Mouse (Mus musculus): ENCODE data around the gene AI854703. TPM values are rescaled to one million over a fixed set of nuclear protein-coding genes. Genes with fewer than 3 reads are reported as not detected.

The AI854703 gene
- polyA plus RNA-seq, 1 experiment, result not detected

DNA sequence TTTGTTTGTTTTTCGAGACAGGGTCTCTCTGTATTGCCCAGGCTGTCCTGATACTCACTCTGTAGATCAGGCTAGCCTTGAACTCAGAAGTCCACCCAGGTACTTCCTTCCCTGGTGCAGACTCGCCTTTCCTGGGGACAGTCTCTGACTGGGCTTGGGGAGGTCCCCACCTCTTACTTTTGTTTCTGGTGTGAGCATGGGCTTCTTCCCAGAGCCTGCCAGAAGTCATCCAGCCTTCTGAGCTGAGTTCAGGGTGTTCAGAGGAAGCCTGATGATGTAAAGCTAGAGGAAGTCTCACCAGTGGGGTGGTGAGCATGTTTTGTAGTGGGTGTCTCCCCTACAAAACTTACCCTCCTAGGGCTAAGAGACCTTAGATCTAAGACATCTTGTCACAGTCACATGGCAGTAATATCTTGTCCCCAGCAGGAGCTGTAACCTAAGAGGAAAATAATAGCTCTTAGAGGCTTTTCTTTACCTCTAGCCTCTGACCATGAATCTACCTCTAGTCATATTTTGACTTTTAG, 42.9 kb downstream of the AI854703 start:
- H3K4me1 ChIP-seq (ENCODE audit: control insufficient read depth, insufficient read depth, low read length), result peaks cover 2% of the 10 kb centered on the region; the same call in 1 of the 2 replicates
- no peak for TF ChIP-seq POLR2A (IDR thresholded peaks at IDR 0.05; ENCODE audit: borderline replicate concordance, control insufficient read depth, low read depth, low read length)
- no peak for TF ChIP-seq CTCF (IDR thresholded peaks at IDR 0.05; ENCODE audit: control insufficient read depth, insufficient read depth, low read length)
- H3K27ac ChIP-seq (ENCODE audit: control insufficient read depth, insufficient read depth, low read depth, low read length, poor library complexity), result no peak overlapping the region
- no peak overlapping the region for H3K4me3 ChIP-seq (replicated peaks; ENCODE audit: control insufficient read depth, low read depth, low read length)
- 62% methylated on average over 2 of the region's 2 CpGs for WGBS

DNA sequence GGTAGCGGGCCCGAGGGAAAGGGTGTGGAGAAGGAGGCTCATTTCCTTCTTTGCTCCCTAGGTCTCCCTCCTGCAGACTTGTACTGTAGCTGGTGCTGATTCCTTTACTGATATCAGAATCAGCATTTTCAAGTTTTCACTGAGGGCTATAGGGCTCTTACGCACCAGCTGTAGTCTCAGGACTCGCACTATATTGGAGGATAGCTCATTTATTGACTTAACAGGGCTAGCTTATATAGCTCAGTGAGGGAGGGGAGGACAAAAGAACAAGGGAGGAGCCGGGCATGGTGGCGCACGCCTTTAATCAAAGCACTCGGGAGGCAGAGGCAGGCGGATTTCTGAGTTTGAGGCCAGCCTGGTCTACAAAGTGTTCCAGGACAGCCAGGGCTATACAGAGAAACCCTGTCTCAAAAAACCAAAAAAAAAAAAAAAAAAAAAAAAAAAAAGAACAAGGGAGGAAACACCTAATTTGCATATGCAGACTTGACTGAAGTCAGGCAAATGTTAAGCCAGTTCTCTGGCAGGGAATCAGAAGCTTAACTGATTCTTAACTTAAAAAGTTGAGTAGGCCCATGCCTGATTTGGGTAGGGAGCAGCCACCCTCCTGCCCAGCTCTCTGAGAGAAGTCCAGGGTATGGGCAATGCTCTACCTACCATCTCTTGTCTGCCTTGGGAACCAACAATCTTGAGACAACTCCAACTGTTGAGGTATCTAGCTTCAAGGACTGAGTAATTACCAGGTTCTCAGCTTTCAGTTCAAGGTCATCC, 47.9 kb downstream of the AI854703 start:
- H3K4me3 ChIP-seq (replicated peaks; ENCODE audit: control insufficient read depth, low read depth, low read length), result no peak overlapping the region
- no peak for TF ChIP-seq POLR2A (IDR thresholded peaks at IDR 0.05; ENCODE audit: borderline replicate concordance, control insufficient read depth, low read depth, low read length)
- no peak for TF ChIP-seq CTCF (IDR thresholded peaks at IDR 0.05; ENCODE audit: control insufficient read depth, insufficient read depth, low read length)
- peak overlapping the region; percentile 77; the same call in 1 of the 2 replicates for H3K27ac ChIP-seq (ENCODE audit: control insufficient read depth, insufficient read depth, low read depth, low read length, poor library complexity)
- H3K4me1 ChIP-seq (ENCODE audit: control insufficient read depth, insufficient read depth, low read length), result peaks cover 6% of the 10 kb centered on the region; the same call in 1 of the 2 replicates
- WGBS, result 80% methylated on average over 9 of the region's 9 CpGs

DNA sequence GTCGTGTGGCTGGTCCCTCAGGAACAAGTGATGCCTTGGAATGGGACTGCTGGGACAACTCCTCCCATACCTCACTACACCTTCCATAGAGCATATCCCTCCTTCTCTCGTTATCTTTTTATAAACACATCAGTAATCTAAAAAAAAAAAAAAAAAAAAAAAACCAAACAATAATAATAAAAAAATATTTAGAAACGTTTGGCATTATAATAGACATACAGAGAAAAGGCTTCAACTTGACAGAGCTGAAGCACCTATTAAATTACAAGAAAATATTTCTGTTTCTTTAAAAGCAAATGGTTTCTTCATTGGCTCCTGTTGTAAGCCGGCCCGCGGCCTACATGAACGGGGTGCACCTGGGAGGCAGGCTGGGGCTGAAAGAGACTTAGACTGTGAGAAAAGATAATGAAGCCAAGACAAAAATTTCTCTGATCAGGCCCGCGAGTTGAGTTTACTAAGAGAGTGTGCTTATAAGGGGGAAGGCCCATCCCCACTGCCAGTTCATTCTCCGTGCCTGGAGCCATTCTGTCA, 48.9 kb downstream of the AI854703 start:
- Histone ChIP-seq H3K27ac (ENCODE audit: control insufficient read depth, insufficient read depth, low read depth, low read length, poor library complexity) (peak overlapping the region; percentile 75), H3K4me1 (ENCODE audit: control insufficient read depth, insufficient read depth, low read length) (peaks cover 6% of the 10 kb centered on the region; the same call in 1 of the 2 replicates), H3K4me3 (replicated peaks; ENCODE audit: control insufficient read depth, low read depth, low read length) (peak overlapping the region; percentile 64)
- TF ChIP-seq CTCF (IDR thresholded peaks at IDR 0.05; ENCODE audit: control insufficient read depth, insufficient read depth, low read length) (no peak), POLR2A (IDR thresholded peaks at IDR 0.05; ENCODE audit: borderline replicate concordance, control insufficient read depth, low read depth, low read length) (no peak)
- WGBS, result 25% methylated on average over 10 of the region's 10 CpGs

DNA sequence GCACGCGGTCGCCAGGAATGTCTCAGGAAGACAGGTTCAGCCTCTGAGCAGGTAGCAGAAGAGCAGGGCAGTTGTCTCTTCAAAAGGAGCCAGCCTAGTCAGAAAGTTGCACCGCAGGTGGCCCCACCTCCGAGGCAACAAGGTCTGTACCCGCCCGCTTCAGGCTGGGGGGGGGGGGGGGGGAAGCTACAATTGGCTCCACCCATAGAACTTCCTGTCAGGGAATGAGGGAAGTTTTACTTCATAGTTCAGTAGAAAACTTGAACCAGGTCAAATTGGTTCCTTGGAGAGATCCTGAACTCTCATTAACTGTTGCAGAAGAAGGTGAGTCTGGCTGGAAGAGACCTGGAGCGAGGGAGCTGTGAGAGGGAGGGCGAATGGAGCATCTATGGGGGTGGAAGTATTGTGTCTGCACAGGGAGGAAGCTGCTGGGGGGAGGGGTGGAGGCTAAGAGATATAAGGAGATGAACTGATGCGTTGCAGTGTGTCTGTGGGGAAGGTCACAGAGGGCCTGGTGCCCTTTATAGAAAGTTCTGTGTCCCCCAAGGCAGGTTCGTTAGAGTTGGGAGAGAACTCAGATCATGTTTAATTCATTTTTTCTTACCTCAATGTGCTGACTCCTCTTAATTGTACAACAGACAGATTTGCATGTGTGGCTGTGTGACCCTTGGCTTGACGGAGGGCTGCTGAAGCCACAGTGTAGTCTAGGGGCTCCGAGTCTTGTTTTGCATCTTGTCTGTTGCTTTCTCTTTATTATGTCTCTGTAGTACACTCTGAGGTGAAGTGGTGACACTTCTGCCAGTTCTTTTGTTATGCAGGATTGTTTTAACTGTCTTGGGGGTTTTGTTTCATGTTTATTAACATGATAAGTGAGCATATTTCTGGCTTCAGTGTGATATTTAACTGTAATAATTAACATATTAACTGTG, 49.6 kb downstream of the AI854703 start, which contains the start of gene Gimap9:
Gene Gimap9 (plus strand): TSS at position 199 of the 929 bp plus-strand sequence.
- Histone ChIP-seq H3K4me3 (replicated peaks; ENCODE audit: control insufficient read depth, low read depth, low read length) (peak within 1 kb of the TSS; percentile 80), H3K27ac (ENCODE audit: control insufficient read depth, insufficient read depth, low read depth, low read length, poor library complexity) (peak within 1 kb of the TSS; percentile 77), H3K4me1 (ENCODE audit: control insufficient read depth, insufficient read depth, low read length) (peaks cover 6% of the 10 kb centered on the region; the same call in 1 of the 2 replicates)
- no peak for TF ChIP-seq CTCF (IDR thresholded peaks at IDR 0.05; ENCODE audit: control insufficient read depth, insufficient read depth, low read length)
- no peak for TF ChIP-seq POLR2A (IDR thresholded peaks at IDR 0.05; ENCODE audit: borderline replicate concordance, control insufficient read depth, low read depth, low read length)
- 1% methylated on average over 13 of the region's 13 CpGs for WGBS

DNA sequence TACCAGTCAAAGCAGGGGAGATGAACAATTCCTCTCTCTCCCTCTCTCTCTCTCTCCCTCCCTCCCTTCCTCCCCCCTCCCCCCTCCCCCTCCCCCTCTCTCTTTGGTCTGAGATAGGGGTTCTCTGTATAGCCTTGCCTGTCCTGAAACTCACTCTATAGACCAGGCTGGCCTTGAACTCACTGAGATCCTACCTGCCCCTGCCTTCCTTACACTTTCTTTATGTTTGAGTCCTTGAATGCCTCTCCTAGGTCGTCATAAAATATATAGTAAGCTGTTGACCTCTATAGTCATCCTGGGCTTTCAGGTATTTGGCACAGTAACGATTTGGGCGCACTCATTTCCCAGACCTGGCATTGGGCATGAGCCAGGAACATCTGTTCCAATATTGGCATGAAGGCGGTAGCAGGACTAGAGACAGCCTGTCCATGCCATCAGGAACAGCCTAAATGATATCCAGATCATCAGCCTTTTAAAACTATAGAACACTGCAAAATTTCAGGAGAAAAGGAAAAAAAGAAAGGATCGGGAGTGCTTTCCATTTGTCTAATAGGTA, 50.4 kb downstream of the AI854703 start:
- 49% methylated on average over 5 of the region's 5 CpGs for WGBS
- peak overlapping the region; percentile 30; the same call in 1 of the 2 replicates for H3K27ac ChIP-seq (ENCODE audit: control insufficient read depth, insufficient read depth, low read depth, low read length, poor library complexity)
- no peak for TF ChIP-seq CTCF (IDR thresholded peaks at IDR 0.05; ENCODE audit: control insufficient read depth, insufficient read depth, low read length)
- TF ChIP-seq POLR2A (IDR thresholded peaks at IDR 0.05; ENCODE audit: borderline replicate concordance, control insufficient read depth, low read depth, low read length), result no peak
- H3K4me3 ChIP-seq (replicated peaks; ENCODE audit: control insufficient read depth, low read depth, low read length), result peak overlapping the region; percentile 50
- H3K4me1 ChIP-seq (ENCODE audit: control insufficient read depth, insufficient read depth, low read length), result peaks cover 6% of the 10 kb centered on the region; the same call in 1 of the 2 replicates

DNA sequence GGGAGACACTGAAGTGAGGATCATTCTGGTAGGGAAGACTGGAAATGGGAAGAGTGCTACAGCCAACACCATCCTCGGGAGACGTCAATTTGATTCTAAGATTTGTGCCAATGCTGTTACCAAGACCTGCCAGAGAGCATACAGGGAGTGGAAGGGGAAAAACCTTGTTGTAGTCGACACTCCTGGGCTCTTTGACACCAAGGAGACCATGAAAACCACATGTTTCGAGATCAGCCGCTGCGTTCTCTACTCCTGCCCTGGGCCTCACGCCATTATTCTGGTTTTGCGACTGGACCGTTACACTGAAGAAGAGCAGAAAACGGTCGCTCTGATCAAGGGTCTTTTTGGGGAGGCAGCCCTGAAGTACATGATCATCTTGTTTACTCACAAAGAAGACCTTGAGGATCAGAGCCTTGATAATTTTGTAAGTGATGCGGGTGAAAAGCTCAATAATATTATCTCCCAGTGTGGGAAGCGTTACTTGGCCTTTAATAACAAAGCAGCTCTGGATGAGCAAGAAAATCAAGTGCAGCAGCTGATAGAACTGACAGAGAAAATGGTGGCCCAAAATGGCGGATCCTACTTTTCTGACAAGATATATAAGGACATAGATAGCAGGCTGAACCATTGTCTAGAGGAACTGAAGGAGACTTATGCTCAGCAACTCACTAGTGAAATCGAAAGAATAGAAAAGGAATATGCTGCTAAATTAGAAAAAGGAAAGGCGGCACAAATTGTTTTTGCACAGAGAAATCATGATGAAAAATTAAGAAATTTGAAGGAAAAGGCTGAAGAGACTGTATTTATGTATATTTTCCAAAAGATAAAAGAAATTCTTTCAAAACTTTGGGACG, 51.2 kb downstream of the AI854703 start:
- no peak overlapping the region; the same call in 1 of the 2 replicates for H3K27ac ChIP-seq (ENCODE audit: control insufficient read depth, insufficient read depth, low read depth, low read length, poor library complexity)
- peaks cover 6% of the 10 kb centered on the region; the same call in 1 of the 2 replicates for H3K4me1 ChIP-seq (ENCODE audit: control insufficient read depth, insufficient read depth, low read length)
- WGBS, result 75% methylated on average over 17 of the region's 17 CpGs
- TF ChIP-seq CTCF (IDR thresholded peaks at IDR 0.05; ENCODE audit: control insufficient read depth, insufficient read depth, low read length) (no peak), POLR2A (IDR thresholded peaks at IDR 0.05; ENCODE audit: borderline replicate concordance, control insufficient read depth, low read depth, low read length) (no peak)
- H3K4me3 ChIP-seq (replicated peaks; ENCODE audit: control insufficient read depth, low read depth, low read length), result peak overlapping the region; percentile 12

DNA sequence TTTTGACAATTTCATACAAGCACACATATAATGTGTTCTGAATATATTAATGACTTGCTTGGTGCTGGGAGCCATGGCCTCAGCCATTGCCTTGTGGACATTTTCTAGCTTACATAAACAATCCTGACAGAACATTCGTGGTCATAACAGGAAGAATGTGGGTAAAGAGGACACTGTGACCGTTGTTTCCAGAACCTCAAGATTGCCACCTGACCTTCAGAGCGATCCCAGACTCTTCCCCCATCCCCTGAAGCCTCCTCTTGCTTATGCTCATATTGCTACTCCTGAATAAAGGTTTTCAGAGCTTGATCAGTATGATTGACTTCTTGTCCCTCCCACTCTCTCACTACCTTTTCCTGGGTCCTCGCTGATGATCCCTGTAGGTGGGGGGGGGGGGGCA, 51.8 kb downstream of the AI854703 start:
- TF ChIP-seq CTCF (IDR thresholded peaks at IDR 0.05; ENCODE audit: control insufficient read depth, insufficient read depth, low read length) (no peak), POLR2A (IDR thresholded peaks at IDR 0.05; ENCODE audit: borderline replicate concordance, control insufficient read depth, low read depth, low read length) (no peak)

More for the DNA sequence above, 51.8 kb downstream of the AI854703 start:
- H3K27ac ChIP-seq (ENCODE audit: control insufficient read depth, insufficient read depth, low read depth, low read length, poor library complexity), result no peak overlapping the region
- H3K4me1 ChIP-seq (ENCODE audit: control insufficient read depth, insufficient read depth, low read length), result peaks cover 6% of the 10 kb centered on the region; the same call in 1 of the 2 replicates
- WGBS, result 18% methylated on average over 4 of the region's 4 CpGs
- no peak overlapping the region for H3K4me3 ChIP-seq (replicated peaks; ENCODE audit: control insufficient read depth, low read depth, low read length)
